Mouse (Mus musculus) neural tube, embryonic 12.5 days (tissue): Measurements from ENCODE around the gene Osgin1. TPM values are rescaled to one million over a fixed set of nuclear protein-coding genes. Genes with fewer than 3 reads are reported as not detected.

ENCODE experiments used
- ATAC-seq: fragments of 200-750 bp; cut with Nextera tagmentation; 2 replicates; pipeline ENCODE4 v1.8.0; 2017; ENCODE audit warnings: low read depth, mild to moderate bottlenecking, moderate TSS enrichment, moderate library complexity; ENCODE audit not compliant: low FRiP score
- H3K27ac ChIP-seq: fragments of 300-500 bp; sonication (generic); 2 replicates; pipeline ENCODE4 v1.5.1; 2016
- H3K27me3 ChIP-seq: fragments of 300-500 bp; sonication (generic); replicated peaks from 2 replicates; pipeline ENCODE4 v1.6.1; 2016; ENCODE audit warnings: mild to moderate bottlenecking
- H3K36me3 ChIP-seq: fragments of 300-500 bp; sonication (generic); 2 replicates; pipeline ENCODE4 v1.6.1; 2016; ENCODE audit warnings: mild to moderate bottlenecking
- H3K4me1 ChIP-seq: fragments of 300-500 bp; sonication (generic); 2 replicates; pipeline ENCODE4 v1.6.1; 2016
- H3K4me2 ChIP-seq: fragments of 300-500 bp; sonication (generic); replicated peaks from 2 replicates; pipeline ENCODE4 v1.6.1; 2016; ENCODE audit warnings: mild to moderate bottlenecking
- H3K4me3 ChIP-seq: fragments of 300-500 bp; sonication (generic); 2 replicates; pipeline ENCODE4 v1.5.1; 2016
- H3K9ac ChIP-seq: fragments of 300-500 bp; sonication (generic); 2 replicates; pipeline ENCODE4 v1.6.1; 2016; ENCODE audit warnings: mild to moderate bottlenecking
- H3K9me3 ChIP-seq: fragments of 300-500 bp; sonication (generic); 2 replicates; pipeline ENCODE4 v1.6.1; 2016; ENCODE audit warnings: mild to moderate bottlenecking
- WGBS: fragments of 180-500 bp; shearing (Covaris S2); methylation state at CpG from one replicate; pipeline ENCODE4 v1.1.7; 2016; 5-methylcytosine and 5-hydroxymethylcytosine counted together
- polyA plus RNA-seq: library from polyadenylated mRNA; unstranded; fragments of >200 nt; fragmentation: Nextera tagmentation; extraction: Ambion mirVana; gene quantifications from 2 replicates; pipeline ENCODE4 v1.2.1, GENCODE M21; 2016

The Osgin1 gene
- polyA plus RNA-seq, 1 experiment from 2014 or later = 0.13 TPM

DNA sequence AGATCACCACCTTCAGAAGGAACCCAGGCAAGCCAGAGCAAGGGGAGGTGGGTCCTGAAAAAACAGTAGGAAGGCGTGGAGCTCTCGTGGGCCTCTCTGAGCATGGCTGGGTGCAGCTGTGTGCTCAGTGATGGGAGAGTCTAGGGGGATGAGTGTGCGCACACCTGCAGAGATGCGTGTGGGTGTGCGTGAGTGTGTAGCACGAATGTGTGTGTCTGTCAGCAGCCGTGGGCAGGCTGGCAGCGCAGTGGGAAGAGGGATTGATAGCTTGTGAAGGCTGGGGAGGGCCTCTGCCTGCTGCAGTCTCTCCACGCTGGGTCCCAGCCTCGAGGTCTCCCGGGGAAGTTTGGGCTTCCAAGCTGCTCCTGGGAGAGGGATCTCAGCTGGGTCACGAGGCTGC lies 15.7 kb downstream of the Osgin1 start:
- no peak overlapping the region for H3K27ac ChIP-seq
- no peaks in the 10 kb centered on the region for H3K9me3 ChIP-seq
- no peak overlapping the region for H3K4me3 ChIP-seq
- no peak overlapping the region for H3K9ac ChIP-seq
- peaks cover 27% of the 10 kb centered on the region for H3K27me3 ChIP-seq
- H3K4me2 ChIP-seq = no peak overlapping the region
- WGBS = 81% methylated on average over 12 of the region's 12 CpGs
- no peaks in the 10 kb centered on the region for H3K36me3 ChIP-seq
- no peak for ATAC-seq
- peaks cover 7% of the 10 kb centered on the region for H3K4me1 ChIP-seq

DNA sequence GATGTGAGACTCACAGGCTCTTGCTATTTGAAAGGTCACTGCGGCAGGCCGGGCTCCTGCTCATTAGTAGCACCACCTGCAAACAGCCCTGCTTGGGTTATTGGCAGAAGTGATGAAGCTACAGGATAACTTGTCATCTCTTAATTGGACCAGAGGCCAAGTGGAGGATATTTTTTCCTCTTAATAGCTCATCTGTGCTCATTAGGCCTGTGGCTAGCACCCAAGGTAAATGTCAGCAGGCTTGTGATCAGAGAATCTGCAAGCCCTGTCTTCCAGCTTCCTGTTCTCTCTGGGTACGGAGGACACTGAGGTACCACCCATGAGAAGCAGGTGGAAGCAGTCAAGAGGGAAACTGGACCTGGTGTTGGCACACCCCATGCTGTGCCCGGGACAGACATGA lies 17.2 kb downstream of the Osgin1 start:
- Histone ChIP-seq H3K27ac (no peak overlapping the region), H3K4me1 (peaks cover 7% of the 10 kb centered on the region), H3K4me2 (no peak overlapping the region), H3K9me3 (no peaks in the 10 kb centered on the region), H3K9ac (no peak overlapping the region), H3K36me3 (no peaks in the 10 kb centered on the region), H3K27me3 (peaks cover 24% of the 10 kb centered on the region), H3K4me3 (no peak overlapping the region)
- 93% methylated on average over 4 of the region's 4 CpGs for WGBS
- no peak for ATAC-seq

DNA sequence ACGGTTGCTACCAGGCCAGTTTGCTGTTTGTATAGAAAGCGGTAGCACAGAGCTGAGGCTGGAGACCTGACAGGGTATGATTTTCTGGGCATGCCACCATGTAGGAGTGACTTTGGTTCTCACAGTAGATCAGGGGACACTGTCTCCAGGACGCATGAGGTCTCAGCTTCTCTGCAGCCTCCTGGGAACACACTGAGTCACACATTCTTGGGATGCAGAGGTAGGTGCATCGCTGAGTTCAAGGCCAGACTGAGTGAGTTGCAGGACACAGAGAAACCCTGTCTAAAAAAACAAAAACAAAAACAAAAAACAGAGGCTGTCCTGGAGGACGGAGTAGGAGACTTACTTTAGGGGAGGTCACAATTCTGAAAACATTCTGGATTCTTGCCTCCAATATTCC lies 19.0 kb downstream of the Osgin1 start:
- Histone ChIP-seq H3K4me2 (no peak overlapping the region), H3K9ac (no peak overlapping the region), H3K4me3 (no peak overlapping the region), H3K27ac (no peak overlapping the region), H3K27me3 (peaks cover 19% of the 10 kb centered on the region), H3K36me3 (no peaks in the 10 kb centered on the region), H3K4me1 (peaks cover 2% of the 10 kb centered on the region), H3K9me3 (no peaks in the 10 kb centered on the region)
- WGBS = 87% methylated on average over 5 of the region's 5 CpGs
- ATAC-seq = no peak

DNA sequence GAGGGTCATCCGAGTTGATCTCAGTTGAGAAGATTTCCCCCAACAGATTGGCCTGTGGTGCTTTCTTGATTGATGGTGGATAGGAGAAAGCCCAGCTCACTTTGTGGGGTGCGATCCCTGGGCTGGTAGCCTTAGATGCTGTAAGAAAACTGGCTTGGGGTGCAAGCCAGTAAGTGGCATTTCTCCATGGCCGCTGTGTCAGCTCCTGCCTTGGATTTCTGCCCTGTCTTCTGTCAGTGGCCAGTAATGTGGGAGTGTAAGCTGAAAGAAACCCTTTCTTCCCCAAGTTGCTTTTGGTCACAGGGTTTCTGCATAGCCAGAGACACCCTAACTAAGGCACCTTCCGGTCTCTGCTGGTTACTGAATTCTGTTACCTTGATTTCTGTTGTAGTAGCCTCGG lies 22.1 kb downstream of the Osgin1 start:
- WGBS = 93% methylated on average over 5 of the region's 5 CpGs
- H3K27ac ChIP-seq = no peak overlapping the region
- H3K4me2 ChIP-seq = no peak overlapping the region
- ATAC-seq = no peak
- no peaks in the 10 kb centered on the region for H3K9me3 ChIP-seq
- H3K4me1 ChIP-seq = peaks cover 10% of the 10 kb centered on the region
- H3K27me3 ChIP-seq = no peaks in the 10 kb centered on the region
- H3K4me3 ChIP-seq = no peak overlapping the region
- no peaks in the 10 kb centered on the region for H3K36me3 ChIP-seq
- H3K9ac ChIP-seq = no peak overlapping the region

DNA sequence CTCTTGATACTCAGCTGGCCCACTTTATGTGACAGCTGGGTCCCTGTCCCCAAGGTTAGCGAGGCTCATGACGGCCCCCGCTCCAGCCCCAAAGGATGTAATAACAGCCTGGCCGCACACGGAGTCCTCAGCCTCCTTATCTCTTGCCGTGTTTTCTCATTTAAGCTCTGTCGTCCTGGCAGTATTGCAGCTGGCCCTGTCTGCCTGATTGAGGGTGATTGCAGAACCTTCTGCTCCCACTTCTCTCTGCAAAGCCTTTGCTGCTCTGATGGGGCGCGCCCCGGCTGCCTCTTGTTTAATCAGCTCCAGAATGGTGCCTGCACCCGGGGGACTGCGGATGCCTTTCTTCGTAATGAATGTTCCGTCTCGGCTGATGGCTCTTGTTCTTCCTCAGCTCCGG lies 25.8 kb downstream of the Osgin1 start:
- H3K27me3 ChIP-seq = no peaks in the 10 kb centered on the region; the same call in 1 of the 2 replicates
- no peak overlapping the region; the same call in 1 of the 2 replicates for H3K4me2 ChIP-seq
- H3K9me3 ChIP-seq = no peaks in the 10 kb centered on the region
- ATAC-seq = no peak
- H3K4me3 ChIP-seq = no peak overlapping the region
- no peak overlapping the region for H3K9ac ChIP-seq
- 37% methylated on average over 16 of the region's 16 CpGs for WGBS
- H3K36me3 ChIP-seq = no peaks in the 10 kb centered on the region
- no peak overlapping the region for H3K27ac ChIP-seq
- H3K4me1 ChIP-seq = peaks cover 22% of the 10 kb centered on the region

DNA sequence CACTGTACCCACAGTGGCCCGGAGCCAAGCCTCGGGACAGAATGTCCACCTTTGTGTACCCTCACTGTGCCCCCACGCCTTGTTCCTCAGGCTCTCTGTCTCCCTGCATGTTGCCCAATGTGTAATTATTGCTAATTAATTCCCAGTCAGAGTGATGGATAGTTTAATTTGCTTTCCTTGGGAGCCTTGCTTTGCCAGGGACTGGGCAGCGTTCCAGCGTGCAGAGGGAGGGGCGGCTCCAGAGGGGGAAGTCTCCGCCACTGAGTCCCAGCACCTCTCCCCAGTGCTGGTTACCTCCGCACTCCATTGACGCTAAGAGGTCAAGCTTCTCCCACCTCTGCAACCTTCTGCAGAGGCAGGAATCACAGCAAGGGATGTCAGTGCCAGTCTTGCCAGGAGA lies 27.4 kb downstream of the Osgin1 start:
- peak; percentile 59 for ATAC-seq
- 50% methylated on average over 9 of the region's 9 CpGs for WGBS
- Histone ChIP-seq H3K9me3 (no peaks in the 10 kb centered on the region), H3K36me3 (no peaks in the 10 kb centered on the region), H3K4me3 (no peak overlapping the region), H3K9ac (no peak overlapping the region), H3K27me3 (peaks cover 13% of the 10 kb centered on the region), H3K4me1 (peaks cover 35% of the 10 kb centered on the region), H3K4me2 (no peak overlapping the region), H3K27ac (no peak overlapping the region)

DNA sequence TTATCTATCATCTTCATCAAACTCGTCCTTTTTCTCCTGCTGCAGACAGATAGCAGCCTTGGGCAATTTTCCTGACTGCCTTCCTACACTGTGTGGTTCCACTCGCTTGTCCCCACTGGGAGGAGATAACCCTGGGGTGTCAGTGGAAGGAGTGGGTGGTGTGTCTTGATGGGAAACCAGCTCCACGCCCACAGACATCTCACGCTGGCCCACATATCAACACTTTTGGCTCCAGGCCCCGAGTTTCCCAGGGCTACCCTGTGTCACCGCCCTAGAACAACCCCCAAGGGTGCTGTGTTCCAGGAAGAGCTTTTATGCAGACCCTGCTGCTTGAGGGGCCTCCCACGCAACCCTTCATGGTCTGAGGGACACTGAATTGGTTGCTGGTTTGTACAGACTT lies 29.8 kb downstream of the Osgin1 start:
- H3K27me3 ChIP-seq = peaks cover 13% of the 10 kb centered on the region

DNA sequence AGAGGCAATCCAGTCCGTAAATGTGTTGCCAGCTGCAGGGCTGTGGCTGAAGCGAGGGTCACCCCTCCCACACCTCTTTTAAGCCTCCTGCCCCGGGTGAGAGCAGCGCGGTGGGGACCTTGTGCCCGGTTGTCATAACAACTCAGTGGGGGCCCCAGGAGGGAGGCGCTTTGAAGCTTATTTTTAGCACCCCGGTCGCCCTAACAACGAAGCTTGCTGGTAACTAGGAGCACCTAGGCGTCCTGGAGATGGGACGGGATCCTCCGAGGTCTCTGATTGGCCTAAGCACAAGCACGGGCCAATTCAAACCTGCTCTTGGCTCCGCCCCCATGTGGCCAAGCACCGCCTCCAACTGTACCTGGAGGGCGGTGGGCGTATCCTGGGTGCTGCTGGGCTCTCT lies 32.2 kb downstream of the Osgin1 start:
- Histone ChIP-seq H3K27ac (no peak overlapping the region), H3K27me3 (peaks cover 13% of the 10 kb centered on the region), H3K9ac (no peak overlapping the region), H3K4me3 (no peak overlapping the region), H3K4me1 (peaks cover 29% of the 10 kb centered on the region), H3K36me3 (no peaks in the 10 kb centered on the region), H3K9me3 (no peaks in the 10 kb centered on the region), H3K4me2 (peak overlapping the region; percentile 44)
- peak; percentile 45; the same call in 1 of the 2 replicates for ATAC-seq
- WGBS = 2% methylated on average over 18 of the region's 18 CpGs

More for the DNA sequence above, 29.8 kb downstream of the Osgin1 start:
- Histone ChIP-seq H3K4me1 (peaks cover 40% of the 10 kb centered on the region), H3K9me3 (no peaks in the 10 kb centered on the region), H3K9ac (no peak overlapping the region), H3K36me3 (no peaks in the 10 kb centered on the region), H3K4me3 (no peak overlapping the region), H3K4me2 (no peak overlapping the region), H3K27ac (no peak overlapping the region)
- no peak for ATAC-seq
- 63% methylated on average over 7 of the region's 7 CpGs for WGBS

DNA sequence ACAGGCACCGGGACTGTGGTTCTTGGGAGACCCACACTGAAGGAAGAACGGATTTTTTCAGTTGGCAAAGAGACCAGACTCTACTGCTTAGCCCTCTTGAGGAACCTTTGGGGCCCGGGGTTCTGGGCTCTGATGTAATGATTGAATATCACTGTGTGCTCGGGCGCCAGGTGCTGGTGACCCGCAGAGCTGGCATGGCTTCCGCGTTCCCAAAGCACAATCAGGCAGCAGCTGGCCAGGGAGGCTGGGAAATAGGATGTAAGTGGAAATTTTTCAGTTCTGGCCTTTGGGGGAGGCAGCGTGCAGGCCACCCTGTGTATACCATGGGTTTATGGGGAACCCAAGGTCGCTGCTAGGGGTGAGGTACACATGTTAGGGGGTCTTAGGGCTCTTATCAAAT lies 32.9 kb downstream of the Osgin1 start:
- 61% methylated on average over 10 of the region's 10 CpGs for WGBS
- no peak for ATAC-seq
- Histone ChIP-seq H3K36me3 (no peaks in the 10 kb centered on the region), H3K9ac (no peak overlapping the region), H3K27me3 (peaks cover 13% of the 10 kb centered on the region), H3K4me1 (peaks cover 23% of the 10 kb centered on the region), H3K9me3 (no peaks in the 10 kb centered on the region), H3K4me3 (no peak overlapping the region), H3K4me2 (no peak overlapping the region), H3K27ac (no peak overlapping the region)

DNA sequence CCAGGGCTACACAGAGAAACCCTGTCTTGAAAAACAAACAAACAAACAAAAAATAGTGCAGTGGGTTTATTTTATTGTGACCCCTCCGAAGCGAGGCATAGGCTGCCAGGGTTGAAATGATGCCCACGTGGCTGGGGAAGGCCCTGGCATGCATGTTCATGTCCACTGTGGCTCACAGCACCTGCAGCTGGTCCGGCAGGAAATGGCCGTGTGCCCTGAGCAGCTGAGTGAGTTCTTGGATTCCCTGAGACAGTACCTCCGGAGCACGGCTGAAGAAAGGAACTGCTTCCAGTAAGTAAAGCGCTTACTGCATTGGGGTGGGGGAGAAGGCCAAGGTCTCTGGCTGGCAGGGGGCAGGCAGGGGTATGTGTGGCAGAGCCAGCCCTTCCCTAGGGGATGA lies 34.2 kb downstream of the Osgin1 start:
- Histone ChIP-seq H3K36me3 (no peaks in the 10 kb centered on the region), H3K4me3 (no peak overlapping the region), H3K9ac (no peak overlapping the region), H3K27me3 (peaks cover 13% of the 10 kb centered on the region), H3K27ac (no peak overlapping the region), H3K4me1 (peaks cover 22% of the 10 kb centered on the region), H3K9me3 (no peaks in the 10 kb centered on the region), H3K4me2 (no peak overlapping the region)
- ATAC-seq = no peak
- 91% methylated on average over 8 of the region's 8 CpGs for WGBS

DNA sequence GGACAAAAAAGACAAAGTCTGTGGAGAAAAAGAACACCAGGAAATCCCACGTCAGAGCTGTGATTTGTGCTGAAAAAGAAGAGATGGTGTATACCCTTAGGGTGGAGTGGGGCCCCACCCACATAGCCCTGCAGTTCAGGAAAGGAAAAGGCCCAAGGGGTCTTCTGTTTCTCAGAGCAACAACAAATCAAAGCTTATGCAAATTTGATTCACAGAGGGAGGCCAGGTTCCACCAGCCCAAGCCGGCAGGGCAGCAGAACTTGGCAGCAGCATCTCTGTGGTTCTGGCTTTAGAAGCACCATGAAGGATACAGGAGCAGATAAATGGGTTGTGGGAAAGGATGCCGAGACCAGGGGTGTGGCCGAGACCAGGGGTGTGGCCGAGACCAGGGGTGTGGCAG lies 44.8 kb downstream of the Osgin1 start:
- Histone ChIP-seq H3K27ac (no peak overlapping the region), H3K4me3 (no peak overlapping the region), H3K36me3 (no peaks in the 10 kb centered on the region), H3K4me2 (no peak overlapping the region), H3K27me3 (no peaks in the 10 kb centered on the region), H3K9ac (no peak overlapping the region), H3K4me1 (no peaks in the 10 kb centered on the region), H3K9me3 (no peaks in the 10 kb centered on the region)
- no peak for ATAC-seq
- WGBS = 16% methylated on average over 5 of the region's 5 CpGs

DNA sequence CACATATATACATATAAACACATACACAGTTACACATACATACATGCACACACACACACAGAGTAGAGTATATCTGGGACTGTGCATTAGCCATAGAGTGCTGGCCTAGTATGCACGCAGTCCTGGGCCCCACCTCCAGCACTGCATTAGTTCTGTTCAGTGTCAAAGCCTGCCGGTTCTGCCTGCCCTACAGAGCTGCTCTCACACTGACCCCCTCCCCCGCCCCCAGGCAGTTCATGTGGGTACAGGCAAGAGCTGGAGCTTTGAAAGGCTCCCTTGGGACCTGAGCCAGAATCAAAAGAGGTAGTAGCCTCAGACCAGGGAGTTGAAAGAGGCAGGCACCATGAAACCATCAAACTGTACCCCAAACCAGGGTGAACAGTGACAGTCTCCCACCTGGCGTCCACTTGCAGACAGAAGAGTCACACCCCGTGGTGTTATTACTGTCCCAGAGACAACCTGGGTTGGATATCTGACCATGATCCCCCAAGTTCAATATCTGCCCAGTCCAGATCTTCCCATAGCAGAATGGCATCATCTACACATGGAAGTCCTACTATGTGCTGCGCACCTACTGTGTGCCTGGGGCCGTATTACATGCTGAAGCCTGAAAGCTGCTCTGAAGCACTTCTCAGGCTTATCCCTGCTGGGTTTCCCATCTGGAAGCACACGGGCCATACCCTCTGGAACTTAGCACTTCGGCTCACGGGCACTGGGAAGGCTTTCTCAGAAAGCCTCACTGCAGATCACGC lies 50.4 kb downstream of the Osgin1 start:
- H3K9me3 ChIP-seq = no peaks in the 10 kb centered on the region
- no peaks in the 10 kb centered on the region for H3K27me3 ChIP-seq
- H3K27ac ChIP-seq = no peak overlapping the region
- no peaks in the 10 kb centered on the region for H3K4me1 ChIP-seq
- no peaks in the 10 kb centered on the region for H3K36me3 ChIP-seq
- ATAC-seq = peak; percentile 56; the same call in 1 of the 2 replicates
- no peak overlapping the region for H3K4me2 ChIP-seq
- no peak overlapping the region for H3K4me3 ChIP-seq
- H3K9ac ChIP-seq = no peak overlapping the region
- WGBS = 84% methylated on average over 11 of the region's 11 CpGs

DNA sequence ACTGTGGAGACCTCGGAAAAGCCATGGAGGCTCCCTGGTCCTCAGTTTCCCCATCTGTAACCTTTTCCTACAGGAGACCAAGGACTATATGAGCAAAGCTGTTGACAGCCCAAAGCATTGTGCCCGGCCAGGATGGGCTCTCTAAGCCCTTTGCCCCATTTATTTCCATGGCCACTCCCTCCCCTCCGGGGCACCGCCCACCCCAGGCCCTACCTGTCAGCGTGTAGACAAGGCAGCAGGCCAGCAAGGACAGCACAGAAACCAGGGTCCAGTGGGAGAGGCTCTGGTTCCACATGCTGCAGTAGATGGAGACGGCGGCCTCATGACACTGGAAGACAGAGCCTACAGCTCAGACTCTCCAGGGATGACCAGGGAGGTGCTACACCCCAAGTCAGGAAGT lies 53.2 kb downstream of the Osgin1 start:
- Histone ChIP-seq H3K36me3 (no peaks in the 10 kb centered on the region), H3K27me3 (no peaks in the 10 kb centered on the region), H3K4me3 (no peak overlapping the region), H3K4me2 (no peak overlapping the region), H3K9me3 (no peaks in the 10 kb centered on the region), H3K9ac (no peak overlapping the region), H3K27ac (no peak overlapping the region), H3K4me1 (peaks cover 8% of the 10 kb centered on the region; the same call in 1 of the 2 replicates)
- 84% methylated on average over 7 of the region's 7 CpGs for WGBS
- ATAC-seq = no peak
